24 mouse cellular contexts compared by ENCODE assay signal in the genomic region with DNA sequence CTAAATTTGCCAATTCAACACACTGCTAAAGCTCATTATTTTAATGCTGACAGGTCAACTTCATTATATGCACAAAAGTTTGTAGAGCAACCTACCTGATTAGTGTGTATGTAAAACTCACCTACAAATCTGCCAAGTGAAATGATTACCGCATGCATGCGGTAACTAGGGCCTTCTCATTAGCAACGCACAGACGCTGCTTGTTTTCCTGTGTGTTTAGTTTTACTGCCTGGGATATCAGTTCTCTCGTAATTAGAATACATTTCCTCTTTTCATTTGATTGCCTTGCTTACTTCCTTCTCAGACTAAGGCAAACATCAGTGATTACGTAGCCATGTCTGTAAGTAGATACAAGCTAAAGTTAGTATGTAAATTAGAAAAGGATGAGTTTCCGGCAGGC.
DNase-seq lines count a peak whose midpoint lies in the region; ATAC-seq and TF ChIP-seq lines count a peak whose summit lies in the region.
"Had no signal": no experiment of that assay in that cellular context is flagged by ENCODE, and none has a peak within 500 bp of the region (broad histone marks: within the 10 kb centered on the region; RNA-seq: fewer than 3 reads in every experiment).

No protein-coding gene starts in this region.

- H3K27ac ChIP-seq in embryonic facial prominence, embryonic 11.5 days (replicated peaks; ENCODE audit: low read depth, low read length), result no peak overlapping the region
- no peak overlapping the region for H3K27ac ChIP-seq in embryonic facial prominence, embryonic 10.5 days (replicated peaks)
- H3K27ac ChIP-seq in liver, adult 2 months (replicated peaks; ENCODE audit: insufficient read depth, low read depth, low read length), result no peak overlapping the region
- no peak overlapping the region for H3K27ac ChIP-seq in liver, embryonic 12.5 days
- 0 out of 2 replicates have a peak overlapping the region, but pooled peaks have one; percentile 76 for H3K27ac ChIP-seq in limb, embryonic 10.5 days
- H3K27ac ChIP-seq in intestine, embryonic 16.5 days (ENCODE audit: low read length), result no peak overlapping the region
- H3K27ac ChIP-seq: embryonic facial prominence, embryonic 13.5 days; forebrain, embryonic 13.5 days; hindbrain, embryonic 12.5 days; hindbrain, embryonic 15.5 days had no signal

- ATAC-seq in embryonic facial prominence, embryonic 11.5 days (replicated peaks; ENCODE audit: insufficient number of reproducible peaks, low FRiP score, low TSS enrichment, low read depth), result no peak
- ATAC-seq in liver, embryonic 12.5 days, result no peak
- no peak for ATAC-seq in intestine, embryonic 16.5 days
- ATAC-seq: forebrain, embryonic 13.5 days; Patski had no signal

- H3K36me3 ChIP-seq in embryonic facial prominence, embryonic 11.5 days (replicated peaks; ENCODE audit: control insufficient read depth, insufficient read depth, low read depth, low read length), result no peaks in the 10 kb centered on the region
- peaks cover 5% of the 10 kb centered on the region; the same call in 1 of the 2 replicates for H3K36me3 ChIP-seq in embryonic facial prominence, embryonic 10.5 days (replicated peaks)
- H3K36me3 ChIP-seq in liver, adult 2 months (ENCODE audit: control insufficient read depth, insufficient read depth, low read length), result peaks cover 39% of the 10 kb centered on the region
- peaks cover 72% of the 10 kb centered on the region for H3K36me3 ChIP-seq in liver, embryonic 12.5 days
- H3K36me3 ChIP-seq in limb, embryonic 10.5 days, result no peaks in the 10 kb centered on the region
- H3K36me3 ChIP-seq in intestine, embryonic 16.5 days (ENCODE audit: control insufficient read depth, insufficient read depth, low read length), result no peaks in the 10 kb centered on the region
- H3K36me3 ChIP-seq: embryonic facial prominence, embryonic 13.5 days; hindbrain, embryonic 12.5 days had no signal

- no peak overlapping the region for H3K4me2 ChIP-seq in embryonic facial prominence, embryonic 11.5 days (ENCODE audit: low read depth, low read length)
- H3K4me2 ChIP-seq in liver, embryonic 12.5 days, result no peak overlapping the region
- no peak overlapping the region for H3K4me2 ChIP-seq in intestine, embryonic 16.5 days (ENCODE audit: low read depth, low read length)
- H3K4me2 ChIP-seq: embryonic facial prominence, embryonic 13.5 days; forebrain, embryonic 13.5 days; heart, embryonic 11.5 days; hindbrain, embryonic 12.5 days; hindbrain, embryonic 15.5 days had no signal

- H3K4me3 ChIP-seq in embryonic facial prominence, embryonic 11.5 days (ENCODE audit: low read depth, low read length), result no peak overlapping the region
- no peak overlapping the region for H3K4me3 ChIP-seq in embryonic facial prominence, embryonic 10.5 days
- no peak overlapping the region for H3K4me3 ChIP-seq in liver, adult 2 months (ENCODE audit: insufficient read depth, low read depth, low read length)
- H3K4me3 ChIP-seq in liver, embryonic 12.5 days, result no peak overlapping the region
- no peak overlapping the region for H3K4me3 ChIP-seq in limb, embryonic 10.5 days
- H3K4me3 ChIP-seq in intestine, embryonic 16.5 days (ENCODE audit: low read length), result no peak overlapping the region
- H3K4me3 ChIP-seq: embryonic facial prominence, embryonic 13.5 days; erythroblast, embryonic 14.5 days; forebrain, embryonic 13.5 days; hindbrain, embryonic 12.5 days; hindbrain, embryonic 15.5 days had no signal

- DNase-seq in embryonic facial prominence, embryonic 11.5 days (ENCODE audit: low spot score), result peak; percentile 41
- DNase-seq in embryonic facial prominence, embryonic 10.5 days (ENCODE audit: low spot score), result no peak
- peak; percentile 7 for DNase-seq in liver, adult 2 months (ENCODE audit: extremely low read depth, low read depth, low spot score)
- DNase-seq in limb, embryonic 10.5 days (ENCODE audit: low spot score), result no peak
- no peak for DNase-seq in lung, postnatal 25 days (ENCODE audit: low spot score)
- DNase-seq: adrenal gland, adult 2 months; adrenal gland, postnatal 25 days; B cell, adult 2 months; cerebellum, adult 18-20 months; cerebellum, adult 9-10 months; cerebellum, postnatal 14 days; gastrocnemius, postnatal 10 days; heart, adult 11 months had no signal

- no peaks in the 10 kb centered on the region for H3K9me3 ChIP-seq in embryonic facial prominence, embryonic 11.5 days (replicated peaks; ENCODE audit: control insufficient read depth, low read length)
- no peaks in the 10 kb centered on the region for H3K9me3 ChIP-seq in embryonic facial prominence, embryonic 10.5 days
- H3K9me3 ChIP-seq in liver, embryonic 12.5 days (replicated peaks), result no peaks in the 10 kb centered on the region
- no peaks in the 10 kb centered on the region for H3K9me3 ChIP-seq in limb, embryonic 10.5 days (replicated peaks)
- H3K9me3 ChIP-seq in intestine, embryonic 16.5 days (ENCODE audit: control insufficient read depth, low read length), result no peaks in the 10 kb centered on the region
- H3K9me3 ChIP-seq: embryonic facial prominence, embryonic 13.5 days; forebrain, embryonic 13.5 days; G1E; hindbrain, embryonic 12.5 days; hindbrain, embryonic 15.5 days had no signal

- H3K27me3 ChIP-seq in embryonic facial prominence, embryonic 11.5 days (ENCODE audit: control insufficient read depth, insufficient read depth, low read length), result no peaks in the 10 kb centered on the region
- no peaks in the 10 kb centered on the region for H3K27me3 ChIP-seq in embryonic facial prominence, embryonic 10.5 days (replicated peaks; ENCODE audit: low read depth, poor library complexity, severe bottlenecking)
- no peaks in the 10 kb centered on the region for H3K27me3 ChIP-seq in liver, adult 2 months (ENCODE audit: control insufficient read depth, insufficient read depth, low read length)
- no peaks in the 10 kb centered on the region for H3K27me3 ChIP-seq in liver, embryonic 12.5 days (replicated peaks)
- no peaks in the 10 kb centered on the region for H3K27me3 ChIP-seq in limb, embryonic 10.5 days (ENCODE audit: low read depth, poor library complexity, severe bottlenecking)
- H3K27me3 ChIP-seq in intestine, embryonic 16.5 days (replicated peaks; ENCODE audit: control insufficient read depth, insufficient read depth, low read length), result no peaks in the 10 kb centered on the region
- H3K27me3 ChIP-seq: CH12.LX; embryonic facial prominence, embryonic 13.5 days; forebrain, embryonic 13.5 days; hindbrain, embryonic 12.5 days; hindbrain, embryonic 15.5 days; Patski had no signal

- TF ChIP-seq CTCF in liver, adult 2 months (IDR thresholded peaks at IDR 0.05; ENCODE audit: low read depth, low read length), result no peak

- no peak for TF ChIP-seq POLR2A in liver, adult 2 months (IDR thresholded peaks at IDR 0.05; ENCODE audit: extremely low read depth, insufficient read depth, low read length)

- 61% methylated on average over 7 of the region's 7 CpGs for WGBS in embryonic facial prominence, embryonic 11.5 days
- WGBS in embryonic facial prominence, embryonic 10.5 days, result 70% methylated on average over 7 of the region's 7 CpGs
- WGBS in liver, adult 2 months, result 81% methylated on average over 7 of the region's 7 CpGs
- 81% methylated on average over 7 of the region's 7 CpGs for WGBS in liver, embryonic 12.5 days (ENCODE audit: insufficient replicate concordance)
- 44% methylated on average over 7 of the region's 7 CpGs for WGBS in limb, embryonic 10.5 days
- 78% methylated on average over 7 of the region's 7 CpGs for WGBS in intestine, embryonic 16.5 days

- H3K4me1 ChIP-seq in embryonic facial prominence, embryonic 11.5 days (ENCODE audit: control insufficient read depth, insufficient read depth, low read length), result no peaks in the 10 kb centered on the region
- peaks cover 9% of the 10 kb centered on the region; the same call in 1 of the 2 replicates for H3K4me1 ChIP-seq in embryonic facial prominence, embryonic 10.5 days
- H3K4me1 ChIP-seq in liver, adult 2 months (ENCODE audit: control insufficient read depth, insufficient read depth, low read length), result no peaks in the 10 kb centered on the region
- no peaks in the 10 kb centered on the region for H3K4me1 ChIP-seq in liver, embryonic 12.5 days
- peaks cover 26% of the 10 kb centered on the region for H3K4me1 ChIP-seq in limb, embryonic 10.5 days
- no peaks in the 10 kb centered on the region for H3K4me1 ChIP-seq in intestine, embryonic 16.5 days (ENCODE audit: control insufficient read depth, insufficient read depth, low read length)
- H3K4me1 ChIP-seq: forebrain, embryonic 13.5 days; hindbrain, embryonic 12.5 days; hindbrain, embryonic 15.5 days had no signal

- H3K79me2 ChIP-seq in liver, adult 2 months (ENCODE audit: control insufficient read depth, insufficient read depth, low read length), result no peaks in the 10 kb centered on the region

- H3K9ac ChIP-seq in embryonic facial prominence, embryonic 11.5 days (replicated peaks; ENCODE audit: low read length), result no peak overlapping the region
- no peak overlapping the region for H3K9ac ChIP-seq in liver, adult 2 months (ENCODE audit: low read depth, low read length)
- no peak overlapping the region for H3K9ac ChIP-seq in liver, embryonic 12.5 days
- no peak overlapping the region for H3K9ac ChIP-seq in intestine, embryonic 16.5 days (ENCODE audit: low read depth, low read length)
- H3K9ac ChIP-seq: embryonic facial prominence, embryonic 13.5 days; forebrain, embryonic 13.5 days; hindbrain, embryonic 12.5 days; hindbrain, embryonic 15.5 days had no signal

Comparison
In these comparisons a context has a peak if more than half of its experiments do, and no peak if none do; other contexts are left out.
1. DNase-seq: peak in embryonic facial prominence, embryonic 11.5 days (single experiment) and liver, adult 2 months (single experiment); none in embryonic facial prominence, embryonic 10.5 days (single experiment), limb, embryonic 10.5 days (single experiment) and lung, postnatal 25 days (single experiment).